Mouse (Mus musculus) liver, embryonic 14.5 days (tissue): Measurements from ENCODE around the gene Selplg.

ENCODE experiments used
- CTCF ChIP-seq: IDR thresholded peaks from 2 replicates; pipeline ENCODE4 v1.5.1; 2016; ENCODE audit warnings: antibody characterized with exemption, low read depth, control low read depth
- EP300 ChIP-seq: IDR thresholded peaks from 2 replicates; pipeline ENCODE4 v1.6.1; 2016; ENCODE audit warnings: antibody characterized with exemption, low read depth

- TF ChIP-seq CTCF (no peak), EP300 (no peak)
Measured at GRCm38 (mm10) chr5:113824228-113824627, 8.2 kb downstream of the Selplg start.
